Mouse (Mus musculus) G1E-ER4 (cell line): ENCODE data around the gene Trpm3. TPM values are rescaled to one million over a fixed set of nuclear protein-coding genes. Genes with fewer than 3 reads are reported as not detected.

Experiments used
- GATA1 ChIP-seq: IDR thresholded peaks from one replicate; pipeline ENCODE4 v1.8.0; 2012; ENCODE audit warnings: low read length, inconsistent platforms
- polyA plus RNA-seq: library from polyadenylated mRNA; stranded (reverse); fragments of >175 nt; gene quantifications from 2 replicates; pipeline ENCODE4 v1.2.3, GENCODE M21; 2012

Trpm3 gene
- polyA plus RNA-seq, 1 experiment: not detected

- TF ChIP-seq GATA1: no peak
Observed at GRCm38 (mm10) chr19:22872456-22872855, 733.6 kb downstream of the Trpm3 start.

DNA sequence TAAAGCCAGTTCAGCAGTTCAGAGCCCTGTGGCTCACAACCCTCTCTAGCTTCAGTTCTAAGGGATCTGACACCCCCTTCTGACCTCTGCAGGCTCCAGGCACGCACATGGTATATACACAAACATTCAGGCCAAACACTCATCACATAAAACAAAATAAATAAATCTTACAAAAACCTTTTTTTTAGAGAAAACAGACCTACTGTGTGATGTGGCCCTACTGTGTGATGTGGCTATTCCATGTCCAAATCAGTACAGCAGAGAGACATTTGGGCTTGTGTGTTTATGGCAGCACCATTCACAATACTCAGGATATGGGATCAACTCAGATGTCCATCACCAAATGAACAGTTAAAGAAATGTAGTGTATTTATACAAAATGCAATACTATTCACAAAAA, 741.4 kb downstream of the Trpm3 start:
- no peak for TF ChIP-seq GATA1

DNA sequence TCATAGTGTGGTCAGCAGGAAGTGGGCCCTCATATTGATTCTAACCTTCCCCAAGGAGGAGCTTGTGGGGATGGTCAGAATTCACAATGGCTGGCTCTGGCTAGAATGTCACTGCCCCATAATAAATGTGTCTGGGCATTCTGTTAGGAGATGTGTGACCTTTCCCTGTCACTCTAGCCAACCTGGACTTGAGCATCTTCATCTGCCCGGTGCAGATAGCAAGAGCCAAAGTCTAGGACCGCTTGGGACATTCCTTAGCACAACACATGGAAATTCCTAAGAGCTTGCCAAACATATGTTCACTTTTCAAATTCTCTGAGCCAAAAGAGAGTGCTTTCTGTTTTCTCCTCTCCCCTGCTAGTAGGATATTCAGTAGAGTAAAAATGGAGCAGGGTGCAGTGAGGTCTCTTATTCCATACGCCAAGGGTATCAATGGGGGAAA, 743.8 kb downstream of the Trpm3 start:
- no peak for TF ChIP-seq GATA1

DNA sequence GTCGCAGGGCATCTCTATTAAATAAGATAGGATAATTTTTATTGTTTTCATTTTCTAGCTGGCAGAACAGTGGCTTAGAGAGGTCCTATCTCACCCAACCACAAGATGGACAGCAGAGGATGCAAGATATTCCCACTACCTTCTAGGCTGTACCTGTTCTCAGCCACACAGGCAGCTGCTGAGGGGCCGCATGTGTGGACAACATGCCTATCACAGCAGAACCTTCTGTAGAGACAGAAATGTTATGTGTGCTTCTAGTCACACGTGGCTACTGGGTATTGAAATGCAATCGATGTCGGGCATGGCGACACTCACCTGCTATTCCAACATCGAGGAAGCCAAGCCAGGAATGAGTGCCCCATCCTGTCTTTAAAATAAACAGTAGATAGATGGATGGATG, 744.3 kb downstream of the Trpm3 start:
- no peak for TF ChIP-seq GATA1

DNA sequence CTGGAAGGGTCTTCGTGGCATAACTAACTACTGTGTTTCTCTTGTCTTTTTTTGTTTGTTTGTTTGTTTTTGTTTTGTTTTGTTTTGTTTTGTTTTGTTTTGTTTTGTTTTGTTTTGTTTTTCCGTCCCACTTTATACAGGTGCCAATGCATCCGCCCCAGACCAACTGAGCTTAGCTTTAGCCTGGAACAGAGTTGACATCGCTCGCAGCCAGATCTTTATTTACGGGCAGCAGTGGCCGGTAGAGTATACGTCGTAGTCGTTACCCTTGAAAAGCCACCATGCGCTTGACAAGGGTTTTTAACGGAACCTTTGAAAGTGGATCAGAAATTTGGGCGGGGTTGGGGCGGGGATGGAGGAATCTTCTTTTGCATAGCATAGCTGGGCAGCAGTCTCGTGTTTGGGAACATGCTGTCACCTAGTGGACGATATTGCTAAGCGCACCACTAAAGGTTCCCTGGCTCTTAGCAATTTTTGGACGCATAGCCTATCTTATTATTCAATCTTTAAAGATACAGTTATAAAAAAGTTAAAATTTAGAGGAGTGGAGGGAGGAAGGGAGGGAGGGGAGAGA, 745.0 kb downstream of the Trpm3 start:
- TF ChIP-seq GATA1: no peak

DNA sequence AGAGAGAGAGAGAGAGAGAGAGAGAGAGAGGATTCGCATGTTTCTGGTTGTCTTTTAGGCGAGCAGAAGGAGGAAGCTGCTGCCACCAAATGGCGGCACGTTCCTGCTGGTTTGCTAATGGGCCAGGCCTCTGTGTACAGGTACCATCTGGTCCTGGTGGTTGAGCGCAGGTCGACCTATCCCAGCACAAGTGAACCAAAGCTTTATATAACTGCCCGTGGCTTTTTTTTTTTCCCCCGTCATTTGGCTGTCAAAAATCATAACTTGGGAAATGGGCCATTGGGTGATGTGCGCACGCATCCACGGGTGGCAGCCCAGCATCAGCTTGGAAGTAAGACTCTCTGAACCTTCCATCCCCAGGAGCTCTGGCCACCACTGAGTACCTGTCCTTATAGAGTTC, 745.5 kb downstream of the Trpm3 start:
- TF ChIP-seq GATA1: no peak

DNA sequence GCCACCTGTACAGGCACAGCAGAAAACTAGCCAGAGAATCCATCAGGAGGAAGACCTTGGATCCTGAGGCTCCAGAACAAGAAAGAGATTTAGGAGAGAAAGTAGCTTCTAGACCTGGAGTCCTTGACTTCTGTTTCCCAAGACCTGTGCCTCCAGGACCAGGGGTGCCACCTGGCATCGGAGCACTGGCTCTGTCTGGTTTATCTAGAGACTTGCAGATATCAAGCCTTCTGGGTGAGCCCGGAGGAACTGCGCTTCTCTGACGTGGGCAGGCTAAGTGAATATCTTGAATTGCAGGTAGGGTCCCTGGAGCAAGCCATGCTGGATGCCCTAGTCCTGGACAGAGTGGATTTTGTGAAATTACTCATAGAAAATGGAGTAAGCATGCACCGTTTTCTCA, 746.2 kb downstream of the Trpm3 start:
- no peak for TF ChIP-seq GATA1

GRCm38 (mm10) chr19:22901892-22902291, 763.0 kb downstream of the Trpm3 start:
- no peak for TF ChIP-seq GATA1

DNA sequence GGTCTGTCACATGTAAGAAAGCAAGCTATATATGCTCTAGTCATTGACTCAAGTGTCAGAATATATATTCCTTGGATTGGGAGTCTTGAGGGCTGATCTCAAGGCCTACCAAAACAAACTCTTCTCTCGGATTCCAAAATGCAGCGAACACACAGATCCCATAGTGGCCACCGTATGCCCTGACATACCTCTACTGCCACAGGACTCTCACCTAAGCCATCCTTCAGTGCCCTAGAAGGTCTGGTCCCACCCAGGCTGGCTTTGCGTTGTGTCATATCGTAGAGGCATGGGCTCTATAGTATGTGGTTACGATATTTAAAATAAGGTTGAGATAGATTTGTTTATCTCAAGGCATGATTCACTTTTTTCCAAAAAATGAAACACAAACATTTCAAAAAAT, 763.5 kb downstream of the Trpm3 start:
- TF ChIP-seq GATA1: no peak

DNA sequence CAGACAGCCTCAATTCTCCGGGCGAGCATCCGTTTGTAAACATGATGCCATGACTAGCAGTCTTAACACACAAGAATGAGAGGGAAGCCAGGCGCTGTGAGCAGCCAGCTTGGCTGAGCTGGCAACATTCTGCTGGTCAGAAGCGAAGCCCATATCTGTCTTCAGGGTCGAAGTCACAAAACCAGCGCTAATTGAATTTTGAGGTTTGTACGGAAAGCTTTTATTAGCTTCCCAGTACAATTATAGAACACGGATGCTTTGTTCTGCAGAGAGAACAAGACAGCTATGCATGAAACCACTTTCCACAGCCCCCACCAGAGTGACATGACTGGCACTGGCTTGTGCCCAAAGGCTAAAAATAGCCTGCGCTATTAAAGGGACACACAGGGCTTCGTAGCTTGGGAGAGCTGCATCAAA, 766.2 kb downstream of the Trpm3 start:
- no peak for TF ChIP-seq GATA1

GRCm38 (mm10) chr19:22910686-22911085, 771.8 kb downstream of the Trpm3 start:
- TF ChIP-seq GATA1: no peak

DNA sequence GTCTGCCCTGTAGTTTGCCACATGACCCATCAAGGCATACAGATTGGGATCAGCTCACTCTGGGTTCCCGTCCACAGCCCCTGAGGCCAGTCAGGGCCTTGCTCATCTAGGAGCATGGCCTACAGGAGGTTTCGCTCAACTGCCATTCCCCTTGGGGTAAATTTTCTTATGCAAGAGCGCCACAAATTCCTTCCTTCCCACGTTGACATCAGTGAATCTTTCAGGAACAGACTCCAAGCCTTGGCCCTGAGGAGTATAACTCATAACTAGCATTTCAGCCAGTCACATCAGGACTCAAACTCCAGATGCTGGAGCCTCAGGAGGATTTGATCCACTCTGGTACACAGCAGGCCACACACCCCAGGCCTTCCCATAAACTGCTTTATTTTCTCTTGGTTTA, 774.1 kb downstream of the Trpm3 start:
- no peak for TF ChIP-seq GATA1

GRCm38 (mm10) chr19:22915868-22916642, 777.2 kb downstream of the Trpm3 start:
- no peak for TF ChIP-seq GATA1

DNA sequence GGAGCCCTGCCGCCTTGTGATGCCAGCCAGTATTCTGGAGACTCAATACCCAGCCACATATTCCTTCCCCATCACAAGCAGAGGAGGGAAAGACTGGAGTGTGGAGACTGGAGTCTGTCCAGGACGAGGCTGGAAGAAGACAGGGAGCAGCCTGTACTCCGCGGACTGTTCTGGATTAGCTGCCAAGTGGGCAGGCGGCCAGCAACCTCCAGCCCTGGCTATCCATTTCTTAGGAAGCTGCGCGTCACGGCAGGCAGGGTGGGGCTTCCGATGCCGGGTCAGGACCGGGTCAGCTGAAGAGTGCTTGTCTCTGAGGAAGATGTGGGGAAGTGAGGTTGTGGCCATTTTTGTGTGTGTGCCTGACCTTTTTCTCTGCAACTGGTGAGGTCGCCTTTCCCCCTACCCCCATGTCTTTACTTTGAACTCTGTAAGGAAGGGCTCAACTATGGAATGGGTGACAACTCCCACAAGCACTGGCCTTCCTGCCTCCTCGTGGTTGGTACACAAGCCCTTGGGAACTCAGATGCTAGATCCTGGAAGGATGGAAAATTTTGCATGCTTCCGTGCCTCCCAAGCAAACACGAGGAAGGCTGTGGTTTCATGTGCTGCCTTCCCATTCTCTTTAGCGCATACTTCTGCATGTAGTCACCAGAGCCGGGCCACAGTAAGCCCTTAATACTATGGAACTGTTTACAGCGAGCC, 777.9 kb downstream of the Trpm3 start:
- no peak for TF ChIP-seq GATA1

DNA sequence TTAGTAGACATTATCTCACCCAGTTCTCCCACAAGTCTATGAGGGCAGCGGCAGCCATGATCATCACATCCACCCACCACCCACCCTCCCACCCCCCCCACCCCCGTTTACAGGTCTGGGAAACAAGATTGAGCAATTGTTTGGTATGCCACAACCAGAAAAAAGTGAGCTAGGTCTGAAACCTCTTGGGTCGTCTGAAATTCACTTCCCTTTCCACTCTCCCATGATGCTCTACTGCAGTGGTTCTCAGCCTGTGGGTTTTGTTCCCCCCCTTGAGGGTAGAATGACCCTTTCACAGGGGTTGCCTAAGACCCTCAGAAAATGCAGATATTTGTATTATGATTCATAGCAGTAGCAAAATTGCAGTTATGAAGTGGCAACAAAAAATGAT, 778.5 kb downstream of the Trpm3 start:
- no peak for TF ChIP-seq GATA1

- no peak for TF ChIP-seq GATA1
Observed at GRCm38 (mm10) chr19:22920949-22921348, 782.1 kb downstream of the Trpm3 start.
